Mouse (Mus musculus) limb, embryonic 11.5 days (tissue): ENCODE measurements around the gene Prph2. TPM values are rescaled to one million over a fixed set of nuclear protein-coding genes. Genes with fewer than 3 reads are reported as not detected.

ENCODE experiments used
- ATAC-seq: fragments of 200-750 bp; cut with Nextera tagmentation; 2 replicates; pipeline ENCODE4 v1.8.0; 2017; ENCODE audit warnings: low read depth; ENCODE audit not compliant: insufficient number of reproducible peaks, low FRiP score, low TSS enrichment
- DNase-seq: peaks from one replicate; pipeline ENCODE4 v3.0.0-alpha.2; 2015; ENCODE audit warnings: low spot score
- H3K27ac ChIP-seq: fragments of 300-500 bp; sonication (generic); replicated peaks from 2 replicates; pipeline ENCODE4 v1.5.1; 2014; ENCODE audit warnings: low read depth, mild to moderate bottlenecking, low read length
- H3K27me3 ChIP-seq: fragments of 300-500 bp; sonication (generic); 2 replicates; pipeline ENCODE4 v1.6.1; 2014; ENCODE audit warnings: mild to moderate bottlenecking, low read length, mixed read lengths; ENCODE audit not compliant: control insufficient read depth, insufficient read depth
- H3K36me3 ChIP-seq: fragments of 300-500 bp; sonication (generic); 2 replicates; pipeline ENCODE4 v1.6.1; 2014; ENCODE audit warnings: mild to moderate bottlenecking, low read length, moderate library complexity, mixed read lengths; ENCODE audit not compliant: control insufficient read depth, insufficient read depth
- H3K4me1 ChIP-seq: fragments of 300-500 bp; sonication (generic); 2 replicates; pipeline ENCODE4 v1.6.1; 2014; ENCODE audit warnings: low read length, mixed read lengths; ENCODE audit not compliant: control insufficient read depth, insufficient read depth
- H3K4me2 ChIP-seq: fragments of 300-500 bp; sonication (generic); 2 replicates; pipeline ENCODE4 v1.6.1; 2014; ENCODE audit warnings: low read depth, mild to moderate bottlenecking, moderate library complexity; ENCODE audit not compliant: severe bottlenecking
- H3K4me3 ChIP-seq: fragments of 300-500 bp; sonication (generic); 2 replicates; pipeline ENCODE4 v1.5.1; 2014; ENCODE audit warnings: low read depth, low read length
- H3K9ac ChIP-seq: fragments of 300-500 bp; sonication (generic); 2 replicates; pipeline ENCODE4 v1.6.1; 2014; ENCODE audit warnings: mild to moderate bottlenecking, low read length
- H3K9me3 ChIP-seq: fragments of 300-500 bp; sonication (generic); 2 replicates; pipeline ENCODE4 v1.6.1; 2016; ENCODE audit warnings: low read length; ENCODE audit not compliant: control insufficient read depth
- WGBS: fragments of 180-500 bp; shearing (Covaris S2); extraction: QIAGEN DNeasy Blood & Tissue Kit; methylation state at CpG from one replicate; pipeline ENCODE4 v1.1.7; 2014; 5-methylcytosine and 5-hydroxymethylcytosine counted together
- polyA plus RNA-seq: library from polyadenylated mRNA; unstranded; fragments of >200 nt; fragmentation: Nextera tagmentation; extraction: Ambion mirVana; gene quantifications from 2 replicates; pipeline ENCODE4 v1.2.1, GENCODE M21; 2014

Prph2 gene
- polyA plus RNA-seq, 1 experiment from 2014 or later = not detected

DNA sequence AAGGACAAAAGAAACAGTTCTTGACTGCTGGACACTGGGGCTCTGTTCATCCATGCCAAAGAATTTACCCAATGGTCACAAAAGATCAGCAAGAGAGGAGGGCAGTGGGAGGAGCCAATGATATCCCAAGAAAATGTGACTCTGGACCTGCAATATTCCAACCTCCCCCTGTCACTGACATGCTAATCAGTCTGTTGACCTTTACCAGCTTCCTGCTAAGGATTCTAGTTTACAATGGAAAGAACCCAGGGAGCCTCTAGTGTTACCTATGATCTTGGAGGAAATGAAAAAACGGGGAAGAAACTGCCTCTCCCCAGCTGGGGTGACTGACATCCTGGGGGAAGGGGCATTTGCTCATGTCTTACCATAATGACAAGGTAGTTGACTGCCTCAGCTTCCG is 9.3 kb upstream of the Prph2 start:
- 59% methylated on average over 2 of the region's 2 CpGs for WGBS
- H3K27me3 ChIP-seq = no peaks in the 10 kb centered on the region
- peaks cover 3% of the 10 kb centered on the region; the same call in 1 of the 2 replicates for H3K4me1 ChIP-seq
- H3K4me3 ChIP-seq = no peak overlapping the region
- H3K27ac ChIP-seq = no peak overlapping the region
- H3K9me3 ChIP-seq = no peaks in the 10 kb centered on the region
- H3K36me3 ChIP-seq = no peaks in the 10 kb centered on the region
- ATAC-seq (no peak), DNase-seq (no peak)
- H3K4me2 ChIP-seq = no peak overlapping the region
- no peak overlapping the region for H3K9ac ChIP-seq

DNA sequence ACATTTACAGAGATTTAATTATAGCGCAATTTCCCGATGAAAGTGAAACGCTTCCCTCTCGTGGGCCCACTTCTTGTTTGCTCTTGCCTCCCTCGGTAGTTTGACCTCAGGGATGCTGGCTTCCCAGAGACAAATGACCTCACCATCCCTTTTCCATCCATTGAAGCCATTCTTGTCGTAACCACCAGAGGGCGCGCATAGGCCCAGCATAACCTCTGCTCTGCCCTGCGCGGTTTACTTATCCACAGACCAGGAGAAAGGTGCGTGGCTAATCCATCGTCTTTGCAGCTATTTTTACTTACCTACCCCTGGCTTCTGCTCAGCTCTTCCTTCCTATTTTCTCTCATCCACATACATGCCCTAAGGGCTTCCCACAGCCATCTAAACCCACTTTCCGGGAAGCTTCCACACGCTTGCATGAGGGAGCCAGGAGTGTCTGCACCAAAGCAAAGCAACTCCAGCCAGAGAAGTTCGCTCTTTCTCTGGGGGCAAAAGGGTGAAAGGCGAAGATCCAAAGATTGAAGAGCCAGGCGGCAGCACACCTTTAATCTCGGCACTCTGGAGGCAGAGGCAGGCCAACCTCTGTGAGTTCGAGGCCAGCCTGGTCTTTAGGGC is 6.3 kb upstream of the Prph2 start:
- H3K4me1 ChIP-seq = no peaks in the 10 kb centered on the region
- ATAC-seq (0 out of 2 replicates have a peak, but pooled peaks have one; percentile 57), DNase-seq (peak; percentile 90)
- H3K9me3 ChIP-seq = no peaks in the 10 kb centered on the region
- WGBS = 22% methylated on average over 19 of the region's 19 CpGs
- no peaks in the 10 kb centered on the region for H3K27me3 ChIP-seq
- H3K36me3 ChIP-seq = no peaks in the 10 kb centered on the region
- H3K9ac ChIP-seq = no peak overlapping the region
- H3K4me3 ChIP-seq = no peak overlapping the region
- no peak overlapping the region for H3K27ac ChIP-seq
- H3K4me2 ChIP-seq = no peak overlapping the region

DNA sequence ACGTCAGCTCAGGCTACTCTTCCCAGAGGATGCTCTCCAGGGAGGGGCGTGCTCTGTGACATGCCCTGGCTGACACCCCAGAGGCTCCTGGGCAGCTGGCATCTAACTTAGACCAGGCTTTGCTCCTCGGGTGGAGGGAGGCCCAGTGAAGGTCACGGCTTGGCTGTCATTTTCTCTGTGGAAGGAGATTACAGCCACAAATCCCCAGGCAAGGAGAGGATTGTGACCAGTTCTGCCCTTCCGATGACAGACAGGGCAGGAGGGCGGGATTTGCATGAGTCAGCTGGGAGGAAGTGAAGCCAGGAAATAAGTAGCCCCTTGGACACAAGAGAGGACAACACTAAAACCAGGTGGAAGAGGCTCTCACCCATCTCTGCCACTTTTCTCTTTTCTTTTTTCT is 2.1 kb downstream of the Prph2 start:
- DNase-seq = no peak
- Histone ChIP-seq H3K36me3 (no peaks in the 10 kb centered on the region), H3K4me2 (no peak overlapping the region), H3K9ac (no peak overlapping the region), H3K27ac (no peak overlapping the region), H3K4me3 (no peak overlapping the region), H3K27me3 (no peaks in the 10 kb centered on the region), H3K4me1 (no peaks in the 10 kb centered on the region), H3K9me3 (no peaks in the 10 kb centered on the region)
- 47% methylated on average over 6 of the region's 6 CpGs for WGBS
- no peak for ATAC-seq

DNA sequence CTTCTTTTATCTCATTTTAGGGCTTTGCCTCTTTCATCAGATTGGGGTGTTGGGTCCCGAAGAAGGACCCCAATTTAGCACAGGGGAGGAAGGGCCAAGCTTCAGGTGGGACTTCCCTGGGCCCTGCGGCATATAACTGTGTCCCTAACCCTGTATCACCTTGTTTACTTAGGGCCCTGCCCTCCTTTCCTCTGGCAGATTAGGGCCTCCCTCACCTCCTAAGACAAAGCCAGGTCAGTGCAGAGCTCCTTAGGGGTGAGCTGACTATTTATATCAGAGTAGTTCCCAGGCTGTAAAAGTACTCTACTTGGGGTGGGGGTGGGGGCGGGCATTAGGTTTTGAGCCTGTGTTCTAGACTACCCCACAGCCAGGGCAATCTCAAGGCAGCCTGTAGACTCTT is 4.9 kb downstream of the Prph2 start:
- 59% methylated on average over 3 of the region's 3 CpGs for WGBS
- no peaks in the 10 kb centered on the region for H3K4me1 ChIP-seq
- no peak for DNase-seq

DNA sequence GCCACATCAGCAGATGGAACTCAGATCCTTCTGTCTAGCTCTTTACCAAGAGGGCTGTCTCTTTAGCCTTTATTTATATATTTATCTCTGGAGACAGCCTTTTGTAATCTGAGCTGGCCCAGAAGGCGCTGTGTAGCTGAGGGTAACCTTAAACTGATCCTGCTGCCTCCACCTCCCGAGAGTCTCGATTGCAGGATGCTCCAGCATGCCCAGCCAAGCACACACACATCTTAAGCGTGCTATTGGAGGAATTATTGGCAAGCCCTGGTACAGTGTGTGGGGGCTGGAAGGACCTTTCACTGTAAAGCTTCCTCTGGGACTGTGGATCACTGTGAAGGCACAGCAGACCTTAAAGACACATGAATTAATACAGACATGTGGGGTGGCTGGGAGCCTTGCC is 8.7 kb downstream of the Prph2 start:
- Histone ChIP-seq H3K9me3 (no peaks in the 10 kb centered on the region), H3K4me3 (no peak overlapping the region), H3K27ac (no peak overlapping the region), H3K36me3 (no peaks in the 10 kb centered on the region), H3K4me2 (no peak overlapping the region), H3K4me1 (no peaks in the 10 kb centered on the region), H3K27me3 (no peaks in the 10 kb centered on the region), H3K9ac (no peak overlapping the region)
- DNase-seq = no peak
- WGBS = 9% methylated on average over 4 of the region's 4 CpGs
- ATAC-seq = no peak

More for the DNA sequence above, 4.9 kb downstream of the Prph2 start:
- H3K27me3 ChIP-seq = no peaks in the 10 kb centered on the region
- ATAC-seq = no peak
- H3K9me3 ChIP-seq = no peaks in the 10 kb centered on the region
- H3K4me3 ChIP-seq = no peak overlapping the region
- no peak overlapping the region for H3K9ac ChIP-seq
- H3K36me3 ChIP-seq = no peaks in the 10 kb centered on the region
- H3K4me2 ChIP-seq = no peak overlapping the region
- H3K27ac ChIP-seq = no peak overlapping the region

DNA sequence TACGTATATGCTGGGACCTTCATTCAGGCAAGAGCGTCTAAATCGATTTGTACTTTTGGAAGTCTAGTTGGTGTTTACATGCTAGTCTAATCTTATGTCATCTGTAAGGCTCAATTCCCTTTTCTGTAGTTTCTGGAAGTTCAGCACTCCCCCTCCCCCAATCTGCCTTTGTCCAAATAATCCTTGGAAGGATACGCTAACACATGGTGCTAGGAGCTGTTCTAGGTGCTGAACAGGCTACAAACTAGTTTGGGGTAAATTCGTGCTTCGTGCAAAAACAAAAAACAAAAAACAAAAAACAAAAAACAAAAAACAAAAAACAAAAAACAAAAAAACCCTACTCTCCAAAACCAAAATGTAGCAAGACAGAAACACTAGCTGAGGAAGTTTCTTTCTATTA is 10.6 kb downstream of the Prph2 start:
- H3K9ac ChIP-seq = no peak overlapping the region
- H3K4me3 ChIP-seq = no peak overlapping the region
- peak; percentile 73 for DNase-seq
- no peak overlapping the region for H3K4me2 ChIP-seq
- no peak for ATAC-seq
- H3K9me3 ChIP-seq = no peaks in the 10 kb centered on the region
- no peaks in the 10 kb centered on the region for H3K4me1 ChIP-seq
- no peaks in the 10 kb centered on the region for H3K36me3 ChIP-seq
- no peak overlapping the region for H3K27ac ChIP-seq
- no peaks in the 10 kb centered on the region for H3K27me3 ChIP-seq
- whole genome bisulfite sequencing = 68% methylated on average over 6 of the region's 6 CpGs

DNA sequence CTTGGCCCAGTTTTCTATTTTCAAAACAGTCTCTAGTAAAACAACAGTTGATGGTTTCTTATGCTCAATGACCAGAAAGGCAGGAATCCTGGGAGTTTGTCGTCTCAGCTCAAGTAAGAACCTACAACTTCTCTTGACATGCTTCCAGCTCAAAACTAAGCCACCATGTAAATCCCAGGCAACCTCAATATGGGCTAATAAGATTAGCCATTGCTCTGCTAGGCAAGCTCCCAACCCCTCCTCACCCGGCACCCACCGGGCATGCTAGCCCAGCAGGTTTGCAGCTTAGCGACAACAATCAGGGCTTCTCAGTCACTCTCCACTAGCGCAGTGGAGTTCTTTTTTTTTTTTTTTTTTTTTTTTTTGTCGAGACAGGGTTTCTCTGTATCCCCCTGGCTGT is 15.9 kb downstream of the Prph2 start:
- ATAC-seq (no peak), DNase-seq (no peak)
- Histone ChIP-seq H3K4me3 (no peak overlapping the region), H3K27ac (no peak overlapping the region), H3K4me2 (no peak overlapping the region), H3K9me3 (no peaks in the 10 kb centered on the region), H3K9ac (no peak overlapping the region), H3K4me1 (no peaks in the 10 kb centered on the region), H3K27me3 (no peaks in the 10 kb centered on the region), H3K36me3 (peaks cover 5% of the 10 kb centered on the region; the same call in 1 of the 2 replicates)
- WGBS = 60% methylated on average over 6 of the region's 6 CpGs

DNA sequence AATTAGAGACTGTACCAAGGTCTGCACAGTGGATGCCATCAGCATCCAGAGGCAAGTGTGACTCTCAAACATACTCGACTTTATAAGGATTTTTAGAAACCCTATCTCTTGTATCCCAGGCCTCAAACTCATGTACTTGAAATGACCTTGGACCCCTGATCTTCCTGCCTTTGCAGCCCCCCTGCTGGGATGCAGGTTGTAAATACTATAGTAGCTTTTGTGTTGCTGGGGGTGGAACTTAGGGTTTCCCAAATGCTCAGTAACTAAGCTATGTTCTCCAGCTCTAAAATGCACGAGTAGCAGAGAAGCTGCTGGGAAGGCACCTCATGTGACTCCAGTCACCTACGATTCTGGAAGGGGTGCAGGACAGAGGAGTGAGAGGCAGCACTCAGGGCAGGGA is 16.7 kb downstream of the Prph2 start:
- WGBS = 74% methylated on average over 3 of the region's 3 CpGs
- ATAC-seq = no peak
- DNase-seq = no peak
- Histone ChIP-seq H3K36me3 (peaks cover 8% of the 10 kb centered on the region), H3K9me3 (no peaks in the 10 kb centered on the region), H3K4me1 (no peaks in the 10 kb centered on the region), H3K4me3 (no peak overlapping the region), H3K9ac (no peak overlapping the region), H3K27ac (no peak overlapping the region), H3K4me2 (no peak overlapping the region), H3K27me3 (no peaks in the 10 kb centered on the region)

DNA sequence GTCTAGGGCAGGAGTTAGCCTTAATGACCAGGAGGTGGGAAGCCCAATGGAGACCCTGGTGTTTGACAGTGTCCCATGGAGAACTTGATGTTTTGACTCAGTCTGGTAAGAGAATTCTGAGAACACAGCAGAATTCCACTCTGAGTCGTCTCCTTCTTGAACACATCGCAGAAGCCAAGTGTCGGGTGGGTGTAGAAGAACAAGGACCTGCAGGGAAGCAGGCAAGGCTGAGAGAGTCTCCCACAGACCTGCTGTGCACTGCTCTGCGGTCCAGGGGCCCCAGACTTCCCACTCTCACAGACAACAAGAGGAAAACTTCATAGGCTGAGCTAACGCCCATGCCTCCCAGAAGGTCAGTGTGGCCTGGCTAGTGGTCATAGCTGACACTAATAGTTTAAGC is 17.5 kb downstream of the Prph2 start:
- no peak overlapping the region for H3K4me3 ChIP-seq
- H3K36me3 ChIP-seq = peaks cover 12% of the 10 kb centered on the region
- H3K9me3 ChIP-seq = no peaks in the 10 kb centered on the region
- ATAC-seq = no peak
- no peaks in the 10 kb centered on the region for H3K27me3 ChIP-seq
- no peak overlapping the region for H3K27ac ChIP-seq
- H3K4me2 ChIP-seq = no peak overlapping the region
- no peak for DNase-seq
- H3K4me1 ChIP-seq = no peaks in the 10 kb centered on the region
- 94% methylated on average over 5 of the region's 5 CpGs for WGBS
- no peak overlapping the region for H3K9ac ChIP-seq
